Mouse (Mus musculus) G1E-ER4 (cell line): ENCODE results near the gene Pot1b. TPM values are rescaled to one million over a fixed set of nuclear protein-coding genes. Genes with fewer than 3 reads are reported as not detected.

Source experiments
- GATA1 ChIP-seq: IDR thresholded peaks from one replicate; pipeline ENCODE4 v1.8.0; 2012; ENCODE audit warnings: low read length, inconsistent platforms
- polyA plus RNA-seq: library from polyadenylated mRNA; stranded (reverse); fragments of >175 nt; gene quantifications from 2 replicates; pipeline ENCODE4 v1.2.3, GENCODE M21; 2012

The Pot1b gene
- polyA plus RNA-seq, result 0.16 and 0.28 TPM in 2 replicates

DNA sequence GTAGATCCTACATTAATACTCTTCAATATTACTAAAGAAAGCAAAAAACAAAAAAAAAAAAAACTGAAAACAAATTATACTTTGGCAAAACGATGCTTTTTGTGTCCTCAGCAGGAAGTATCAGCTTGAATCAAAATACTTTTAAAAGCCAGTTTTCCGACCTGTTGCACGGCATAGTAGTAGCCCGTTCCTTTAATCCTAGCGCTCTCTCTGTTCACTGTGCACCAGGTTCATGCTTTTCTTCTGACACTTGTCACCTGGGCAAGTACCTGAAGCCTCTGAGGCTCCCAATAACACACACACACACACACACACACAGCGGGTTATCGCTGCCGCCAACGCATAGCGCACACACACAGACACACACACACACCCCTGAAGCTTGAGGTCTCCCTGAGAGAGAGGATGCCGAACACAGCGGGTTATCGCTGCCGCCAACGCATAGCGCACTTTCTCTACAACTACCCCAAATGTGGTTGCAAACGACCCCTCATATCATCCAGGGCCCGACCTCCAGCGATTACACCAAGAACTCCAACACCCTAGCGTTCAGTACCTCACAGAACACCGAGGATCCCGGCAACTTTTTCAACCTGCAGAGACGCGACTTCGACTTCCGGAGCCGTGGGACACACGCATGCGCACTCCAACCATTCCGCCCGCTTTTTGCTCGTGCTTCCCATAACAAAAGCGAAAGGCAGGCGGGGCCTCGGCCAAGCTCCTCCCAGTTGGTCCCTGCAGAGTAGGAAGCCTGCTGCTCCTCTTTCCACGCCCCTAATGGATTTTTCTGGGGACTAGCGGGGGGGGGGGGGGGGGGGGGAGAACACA lies at the start of gene Pot1b:
Pot1b (minus strand) TSS at position 645 of the 828 bp plus-strand sequence.
- no peak for TF ChIP-seq GATA1

- no peak for TF ChIP-seq GATA1
Measured at GRCm38 (mm10) chr17:55751170-55751569, 38.7 kb upstream of the Pot1b start.

GRCm38 (mm10) chr17:55749786-55750185 lies 37.4 kb upstream of the Pot1b start, which contains the start of gene Adgre4:
Gene Adgre4 (plus strand): TSS chr17:55749984.
- no peak for TF ChIP-seq GATA1

DNA sequence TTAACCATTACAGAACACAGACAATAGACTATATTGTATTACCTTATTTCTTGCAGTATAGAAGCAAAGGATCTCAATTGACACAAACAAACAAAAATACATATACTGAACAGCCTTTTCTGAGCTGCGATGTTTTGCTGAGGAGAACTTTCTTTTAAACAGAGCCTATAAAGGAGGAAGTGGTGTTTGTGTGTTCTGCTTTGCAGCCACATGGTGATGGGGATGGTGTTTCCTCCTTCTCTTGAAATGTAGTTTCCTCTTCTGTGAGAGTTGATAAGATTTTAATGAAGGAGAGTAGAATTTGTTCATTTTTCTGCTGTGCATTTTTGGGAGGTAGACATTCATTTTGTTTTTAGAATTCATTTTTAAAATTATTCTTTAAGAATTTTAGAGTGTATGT lies 24.2 kb upstream of the Pot1b start:
- TF ChIP-seq GATA1, result no peak

GRCm38 (mm10) chr17:55726193-55726592 lies 13.8 kb upstream of the Pot1b start:
- no peak for TF ChIP-seq GATA1

DNA sequence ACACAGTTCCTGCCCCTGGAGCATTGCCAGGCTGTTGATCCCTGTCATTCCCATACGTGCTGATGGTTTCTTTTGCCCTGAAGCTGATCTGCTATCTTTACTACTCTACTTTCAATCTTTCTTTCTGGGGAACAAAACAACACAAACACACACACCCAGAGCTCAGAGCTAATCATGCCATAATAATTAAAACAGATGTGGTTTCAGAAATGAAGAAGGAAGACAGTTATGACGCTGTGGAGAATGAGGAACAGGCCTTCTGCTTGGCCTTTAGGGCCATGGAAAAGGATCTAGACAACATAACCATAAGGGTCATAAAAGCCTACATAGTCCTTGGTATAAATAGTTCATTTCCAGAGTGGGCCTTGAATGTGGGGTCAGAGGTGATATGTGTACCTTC lies 9.8 kb upstream of the Pot1b start:
- no peak for TF ChIP-seq GATA1

GRCm38 (mm10) chr17:55721270-55721669 lies 8.8 kb upstream of the Pot1b start:
- no peak for TF ChIP-seq GATA1

DNA sequence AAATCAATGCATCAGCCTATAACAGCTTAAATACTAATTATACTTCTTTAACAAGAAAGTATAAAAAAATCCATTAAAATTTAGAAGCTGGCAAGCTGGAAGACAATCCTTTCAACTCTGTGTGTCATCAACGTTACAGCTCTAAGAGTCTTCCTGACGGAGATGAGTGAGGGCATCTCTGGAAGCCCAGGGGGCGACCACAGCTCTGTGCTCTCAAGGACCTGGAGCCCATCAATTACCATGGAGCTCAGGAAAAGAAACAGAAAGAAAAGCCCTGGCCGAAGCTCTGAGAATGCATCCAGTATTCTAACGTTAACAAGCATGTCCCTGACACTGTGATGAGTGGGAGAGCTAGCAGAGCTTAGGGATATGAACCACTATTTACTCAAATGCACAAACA lies 9.6 kb downstream of the Pot1b start:
- no peak for TF ChIP-seq GATA1

- TF ChIP-seq GATA1, result no peak
Measured at GRCm38 (mm10) chr17:55702161-55702820, 10.1 kb downstream of the Pot1b start.

GRCm38 (mm10) chr17:55699388-55699787 lies 13.0 kb downstream of the Pot1b start:
- TF ChIP-seq GATA1, result no peak

DNA sequence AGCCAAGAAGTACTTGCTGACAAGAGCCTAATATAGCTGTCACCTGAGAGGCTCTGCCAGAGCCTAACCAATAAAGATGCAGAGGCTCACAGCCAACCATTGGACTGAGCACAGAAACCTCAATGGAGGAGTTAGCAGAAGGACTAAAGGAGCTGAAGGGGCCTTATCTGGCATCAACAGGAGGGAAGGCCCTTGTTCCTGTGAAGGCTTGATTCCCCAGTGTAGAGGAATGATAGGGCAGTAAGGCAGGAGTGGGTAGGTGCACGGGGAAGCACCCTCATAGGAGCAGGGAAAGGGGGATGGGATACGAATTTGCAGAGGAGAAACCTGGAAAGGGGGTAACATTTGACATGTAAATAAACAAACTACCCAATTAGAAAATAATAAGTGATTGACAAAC lies 51.3 kb downstream of the Pot1b start:
- no peak for TF ChIP-seq GATA1

DNA sequence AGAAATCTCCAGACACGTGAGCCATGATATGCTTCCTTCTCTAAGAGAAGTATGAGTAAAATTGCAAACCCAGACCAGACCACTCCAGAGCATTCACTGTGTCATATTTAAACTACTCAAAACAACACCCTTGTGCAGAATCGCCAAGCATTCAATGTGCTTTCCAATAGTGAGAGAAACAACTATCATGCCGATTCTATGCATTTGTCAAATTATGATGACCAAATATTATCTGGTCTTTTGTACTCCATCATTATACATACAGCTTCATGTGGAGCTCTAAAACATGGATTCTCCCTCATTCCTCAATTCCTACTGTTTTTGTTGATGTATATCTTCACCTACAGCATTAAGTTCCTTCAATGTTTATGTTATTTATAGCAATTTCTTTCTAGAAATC lies 87.3 kb downstream of the Pot1b start, which contains the start of gene Vmn2r118:
Vmn2r118 (minus strand) TSS at position 101 of the 400 bp plus-strand sequence.
- no peak for TF ChIP-seq GATA1

Other genes with a start within 250 kb of the Pot1b start
- not detected in 2 replicates for gene Vmn2r118, start 87.4 kb downstream of the Pot1b start, polyA plus RNA-seq
- gene Adgre4, start 37.4 kb upstream of the Pot1b start, polyA plus RNA-seq, result not detected in 2 replicates
- 0.19 and 0.22 TPM in 2 replicates for gene Zfp119a, start 166.3 kb upstream of the Pot1b start, polyA plus RNA-seq
- 1.4 and 2.0 TPM in 2 replicates for gene Zfp959, start 179.5 kb upstream of the Pot1b start, polyA plus RNA-seq
- 0.16 and 0.28 TPM in 2 replicates for gene Zfp119b, start 236.9 kb upstream of the Pot1b start, polyA plus RNA-seq
- 0.12 and 0.22 TPM in 2 replicates for gene Ebi3, start 240.0 kb upstream of the Pot1b start, polyA plus RNA-seq
- gene Yju2, start 246.5 kb upstream of the Pot1b start, polyA plus RNA-seq, result 35.7 and 46.0 TPM in 2 replicates